Mouse (Mus musculus): ENCODE data around the gene Babam2. TPM values are rescaled to one million over a fixed set of nuclear protein-coding genes. Genes with fewer than 3 reads are reported as not detected.

The Babam2 gene
- polyA plus RNA-seq, 1 experiment from 2014 or later: 78.7 TPM

DNA sequence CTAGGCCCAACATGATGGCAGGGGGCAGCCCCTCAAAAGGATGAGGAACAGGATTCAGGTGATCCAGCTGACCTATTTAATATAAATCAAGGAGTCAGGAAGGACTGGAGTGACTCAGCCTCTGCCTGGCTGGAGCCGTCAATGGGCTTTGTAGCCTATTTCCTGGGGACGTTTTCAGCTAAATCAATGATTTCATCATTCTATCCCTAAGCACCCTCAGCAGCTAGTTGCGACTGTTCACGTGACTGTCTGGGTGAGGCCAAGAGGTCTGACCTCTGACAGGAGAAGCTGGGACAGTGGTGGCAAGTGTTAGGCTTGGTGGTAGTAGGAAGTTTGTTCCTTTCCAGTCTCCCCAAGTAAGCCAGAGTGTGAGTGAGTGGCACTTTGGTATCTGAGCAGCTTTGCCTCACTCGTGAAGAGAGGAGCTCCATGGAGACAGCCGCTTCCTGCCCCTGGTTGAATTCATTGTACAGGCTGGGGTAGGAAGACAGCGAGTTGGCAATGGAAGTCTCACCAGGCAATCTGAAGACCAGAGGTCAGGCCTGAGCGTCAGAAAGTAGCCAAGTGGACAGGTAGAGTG, 337.1 kb downstream of the Babam2 start:
- Histone ChIP-seq H3K4me3 (replicated peaks) (no peak overlapping the region), H3K9ac (no peak overlapping the region), H3K27me3 (replicated peaks) (no peaks in the 10 kb centered on the region), H3K4me2 (replicated peaks) (no peak overlapping the region), H3K36me3 (no peaks in the 10 kb centered on the region), H3K9me3 (no peaks in the 10 kb centered on the region), H3K4me1 (replicated peaks) (0 out of 2 replicates have a peak, but pooled peaks cover 5% of the 10 kb centered on the region), H3K27ac (no peak overlapping the region)
- no peak for ATAC-seq
- 83% methylated on average over 8 of the region's 8 CpGs for WGBS

DNA sequence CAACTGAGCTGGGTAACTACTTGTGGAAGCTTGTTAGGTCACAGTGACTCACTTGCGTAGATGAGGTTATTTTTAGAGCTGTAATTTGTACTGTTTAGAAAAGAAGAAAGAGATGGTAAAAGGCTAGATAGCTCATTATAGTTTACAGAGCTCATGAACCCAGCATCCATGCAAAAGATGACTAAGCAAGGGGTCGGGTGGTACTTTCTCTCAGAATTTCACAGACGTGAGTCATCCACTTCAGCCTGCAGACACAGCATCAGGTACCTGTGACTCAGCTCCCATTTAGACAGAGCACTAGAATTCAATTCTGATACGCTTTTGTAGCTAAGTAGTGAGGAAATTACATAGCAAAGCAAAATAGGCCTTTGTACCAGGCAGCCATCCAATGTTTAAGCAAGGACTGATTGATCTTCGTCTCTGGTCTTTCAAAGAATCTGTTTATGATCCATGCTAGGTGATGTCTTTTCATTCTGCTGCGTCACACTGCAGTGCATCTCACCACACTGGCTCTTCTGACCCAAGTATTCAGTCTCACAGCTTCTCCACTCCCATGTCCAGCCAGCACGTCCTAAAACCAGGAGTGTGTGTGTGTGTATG, 338.3 kb downstream of the Babam2 start:
- no peak overlapping the region for H3K27ac ChIP-seq
- H3K9ac ChIP-seq: no peak overlapping the region
- no peak overlapping the region for H3K4me3 ChIP-seq (replicated peaks)
- 0 out of 2 replicates have a peak, but pooled peaks cover 5% of the 10 kb centered on the region for H3K4me1 ChIP-seq (replicated peaks)
- H3K9me3 ChIP-seq: no peaks in the 10 kb centered on the region
- no peaks in the 10 kb centered on the region for H3K27me3 ChIP-seq (replicated peaks)
- no peak overlapping the region for H3K4me2 ChIP-seq (replicated peaks)
- 45% methylated on average over 7 of the region's 7 CpGs for WGBS
- 0 out of 2 replicates have a peak, but pooled peaks have one; percentile 37 for ATAC-seq
- H3K36me3 ChIP-seq: no peaks in the 10 kb centered on the region

DNA sequence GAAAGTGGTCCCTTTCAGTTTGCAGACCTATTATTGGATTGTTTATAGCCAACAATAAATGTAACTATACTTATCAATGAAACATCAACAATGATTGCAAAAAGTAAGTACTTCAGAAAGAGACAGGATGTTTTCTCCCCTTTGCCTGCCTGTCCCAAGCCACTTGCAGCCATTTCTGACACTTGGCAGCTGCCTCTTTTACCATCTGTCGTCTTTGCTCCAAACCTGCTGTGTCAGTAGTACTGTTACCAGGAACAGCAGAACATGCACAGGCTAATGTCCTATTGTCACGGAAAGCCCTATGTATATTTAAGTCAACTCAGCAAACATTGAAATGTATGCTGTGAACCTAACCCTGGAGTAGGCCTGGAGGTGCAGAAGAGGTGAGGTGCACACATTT, 339.4 kb downstream of the Babam2 start:
- H3K4me1 ChIP-seq (replicated peaks): 0 out of 2 replicates have a peak, but pooled peaks cover 2% of the 10 kb centered on the region
- 51% methylated on average over 2 of the region's 2 CpGs for WGBS
- H3K27me3 ChIP-seq (replicated peaks): no peaks in the 10 kb centered on the region
- H3K4me2 ChIP-seq (replicated peaks): no peak overlapping the region
- no peak overlapping the region for H3K27ac ChIP-seq
- no peak overlapping the region for H3K4me3 ChIP-seq (replicated peaks)
- ATAC-seq: no peak
- H3K9me3 ChIP-seq: no peaks in the 10 kb centered on the region
- H3K9ac ChIP-seq: no peak overlapping the region
- no peaks in the 10 kb centered on the region for H3K36me3 ChIP-seq

DNA sequence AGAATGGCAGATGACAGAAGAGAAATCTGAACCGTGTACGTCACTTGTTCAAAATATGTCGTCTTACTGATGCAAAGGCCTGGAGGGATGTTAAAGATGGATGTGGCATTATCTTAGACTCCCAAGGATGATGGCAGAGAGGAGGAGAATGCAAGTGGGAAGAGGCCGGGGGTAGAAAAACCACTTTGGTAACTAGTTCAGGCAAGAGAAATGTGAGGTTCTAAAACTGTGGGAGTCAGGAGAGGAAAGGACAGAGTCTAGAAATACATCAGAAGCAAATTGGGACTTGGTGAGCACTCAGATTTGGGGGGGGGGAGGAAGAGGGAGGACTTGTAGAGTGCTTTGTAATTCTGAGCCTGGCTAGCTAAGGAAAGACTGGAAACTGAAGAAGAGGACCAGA, 340.1 kb downstream of the Babam2 start:
- WGBS: 94% methylated on average over 4 of the region's 4 CpGs
- no peak overlapping the region for H3K9ac ChIP-seq
- H3K4me3 ChIP-seq (replicated peaks): no peak overlapping the region
- H3K4me2 ChIP-seq (replicated peaks): no peak overlapping the region
- H3K27me3 ChIP-seq (replicated peaks): no peaks in the 10 kb centered on the region
- H3K36me3 ChIP-seq: no peaks in the 10 kb centered on the region
- no peaks in the 10 kb centered on the region for H3K9me3 ChIP-seq
- H3K4me1 ChIP-seq (replicated peaks): 0 out of 2 replicates have a peak, but pooled peaks cover 2% of the 10 kb centered on the region
- H3K27ac ChIP-seq: no peak overlapping the region
- ATAC-seq: no peak

DNA sequence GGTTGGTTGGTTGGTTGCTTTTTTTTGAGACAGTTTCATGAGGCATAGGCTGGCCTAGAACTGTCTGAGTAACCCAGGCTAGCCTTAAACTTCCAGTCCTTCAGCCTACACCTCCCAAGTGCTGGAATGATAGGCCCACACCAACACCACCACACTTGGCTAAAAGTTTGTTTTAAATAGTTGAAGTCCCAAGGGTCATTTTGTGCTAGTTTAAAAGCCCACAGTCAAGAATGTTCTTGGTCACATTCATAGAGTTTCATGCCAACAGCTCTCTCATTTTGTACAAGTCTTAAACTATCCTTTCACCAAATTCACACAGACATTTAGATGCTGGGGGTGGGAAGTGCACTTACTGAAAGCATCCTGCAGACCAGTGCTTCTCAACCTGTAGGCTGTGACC, 341.5 kb downstream of the Babam2 start:
- ATAC-seq: no peak
- Histone ChIP-seq H3K4me1 (replicated peaks) (peaks cover 8% of the 10 kb centered on the region), H3K27me3 (replicated peaks) (no peaks in the 10 kb centered on the region), H3K4me2 (replicated peaks) (no peak overlapping the region), H3K9ac (no peak overlapping the region), H3K27ac (no peak overlapping the region), H3K9me3 (no peaks in the 10 kb centered on the region), H3K4me3 (replicated peaks) (no peak overlapping the region), H3K36me3 (no peaks in the 10 kb centered on the region)

DNA sequence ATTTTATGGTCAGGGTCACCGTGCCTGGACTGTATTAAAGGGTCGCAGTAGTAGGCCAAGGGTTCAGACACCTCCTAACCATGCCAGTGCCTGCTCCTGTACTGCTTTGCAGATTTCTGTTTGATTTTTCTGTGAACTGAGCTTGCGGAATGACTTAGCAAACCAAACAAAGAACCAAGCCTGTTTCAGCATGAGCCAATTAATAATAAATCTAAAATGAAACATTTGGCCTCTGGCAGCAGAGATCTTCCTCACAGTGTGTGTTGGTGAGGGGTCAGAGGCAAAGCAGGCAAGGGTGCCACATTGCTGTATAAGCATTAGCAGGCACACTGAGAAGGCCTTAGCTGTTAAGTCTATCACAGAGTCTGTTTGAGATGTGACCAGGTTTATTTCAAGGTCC, 342.0 kb downstream of the Babam2 start:
- H3K9ac ChIP-seq: no peak overlapping the region
- H3K36me3 ChIP-seq: no peaks in the 10 kb centered on the region
- H3K27me3 ChIP-seq (replicated peaks): no peaks in the 10 kb centered on the region
- no peak overlapping the region for H3K4me2 ChIP-seq (replicated peaks)
- H3K4me3 ChIP-seq (replicated peaks): no peak overlapping the region
- no peak for ATAC-seq
- H3K4me1 ChIP-seq (replicated peaks): peaks cover 9% of the 10 kb centered on the region
- H3K27ac ChIP-seq: no peak overlapping the region
- 72% methylated on average over 3 of the region's 3 CpGs for WGBS
- no peaks in the 10 kb centered on the region for H3K9me3 ChIP-seq

DNA sequence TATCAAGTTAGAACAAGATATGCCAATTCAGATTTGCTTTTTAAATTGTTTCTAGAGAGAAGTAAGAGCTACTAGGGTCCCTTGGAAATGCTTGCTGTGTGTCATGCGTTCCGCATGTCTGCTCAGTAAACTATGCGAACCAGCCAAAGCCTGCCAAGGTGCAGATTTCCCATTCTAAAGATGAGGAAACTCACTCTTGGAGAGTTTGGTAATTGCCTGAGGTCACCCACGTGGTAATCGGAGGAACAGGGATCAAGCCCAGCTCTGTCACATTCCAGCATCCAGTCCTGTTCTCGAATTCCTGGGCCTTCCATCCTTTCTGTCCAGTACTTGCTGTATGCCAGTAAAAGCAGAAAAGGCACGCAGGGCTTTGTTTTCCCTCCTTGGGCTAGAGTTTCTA, 345.7 kb downstream of the Babam2 start:
- no peak overlapping the region for H3K9ac ChIP-seq
- no peaks in the 10 kb centered on the region for H3K36me3 ChIP-seq
- WGBS: 75% methylated on average over 7 of the region's 7 CpGs
- peaks cover 7% of the 10 kb centered on the region for H3K4me1 ChIP-seq (replicated peaks)
- no peaks in the 10 kb centered on the region for H3K27me3 ChIP-seq (replicated peaks)
- no peak for ATAC-seq
- no peaks in the 10 kb centered on the region for H3K9me3 ChIP-seq
- H3K4me3 ChIP-seq (replicated peaks): no peak overlapping the region
- H3K4me2 ChIP-seq (replicated peaks): no peak overlapping the region
- H3K27ac ChIP-seq: no peak overlapping the region

DNA sequence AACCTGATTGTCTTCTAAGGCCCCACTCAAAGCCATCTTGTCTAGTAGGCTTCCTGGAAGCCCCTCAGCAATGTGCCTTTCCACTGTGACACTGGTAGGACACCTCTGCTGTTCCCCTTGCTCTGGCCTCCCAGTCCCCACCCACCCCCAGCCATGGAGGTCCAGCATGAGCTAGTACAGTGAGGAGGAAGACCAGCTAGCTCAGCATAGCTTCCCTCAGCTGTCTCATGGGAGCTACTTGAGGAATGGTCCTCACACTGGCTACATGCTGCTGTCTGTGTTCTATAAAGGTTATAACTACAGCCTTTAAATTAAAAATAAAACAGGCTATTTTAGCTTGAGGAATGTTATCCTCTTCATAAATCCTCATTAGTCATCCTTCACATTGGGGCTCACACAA, 346.5 kb downstream of the Babam2 start:
- Histone ChIP-seq H3K27ac (no peak overlapping the region), H3K4me3 (replicated peaks) (no peak overlapping the region), H3K27me3 (replicated peaks) (no peaks in the 10 kb centered on the region), H3K9ac (no peak overlapping the region), H3K4me2 (replicated peaks) (no peak overlapping the region), H3K36me3 (no peaks in the 10 kb centered on the region), H3K9me3 (no peaks in the 10 kb centered on the region), H3K4me1 (replicated peaks) (peaks cover 7% of the 10 kb centered on the region)
- ATAC-seq: no peak

DNA sequence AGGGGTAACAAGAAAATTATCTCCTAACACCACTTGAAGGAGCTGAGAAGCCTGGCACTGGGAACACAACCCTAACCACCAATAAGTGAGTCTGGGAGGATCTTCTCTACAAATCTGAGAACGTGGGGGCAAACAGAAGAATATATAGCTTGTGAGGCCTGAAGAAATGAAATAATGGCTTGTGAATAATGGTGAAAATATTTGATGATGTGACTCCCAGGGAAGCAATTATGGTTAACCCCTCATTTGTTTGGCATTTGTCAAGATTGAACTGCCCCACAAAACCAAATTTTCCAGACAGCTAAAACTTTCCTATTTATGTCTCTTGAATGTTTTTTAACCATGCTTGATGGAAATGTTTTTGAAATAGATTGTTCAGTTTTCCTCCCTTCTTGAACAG, 354.4 kb downstream of the Babam2 start:
- WGBS: 61% methylated on average over 1 of the region's 1 CpGs
- Histone ChIP-seq H3K27ac (no peak overlapping the region), H3K36me3 (no peaks in the 10 kb centered on the region), H3K4me2 (replicated peaks) (no peak overlapping the region), H3K9ac (no peak overlapping the region), H3K9me3 (no peaks in the 10 kb centered on the region), H3K4me3 (replicated peaks) (no peak overlapping the region), H3K27me3 (replicated peaks) (no peaks in the 10 kb centered on the region), H3K4me1 (replicated peaks) (0 out of 2 replicates have a peak, but pooled peaks cover 3% of the 10 kb centered on the region)
- no peak for ATAC-seq

DNA sequence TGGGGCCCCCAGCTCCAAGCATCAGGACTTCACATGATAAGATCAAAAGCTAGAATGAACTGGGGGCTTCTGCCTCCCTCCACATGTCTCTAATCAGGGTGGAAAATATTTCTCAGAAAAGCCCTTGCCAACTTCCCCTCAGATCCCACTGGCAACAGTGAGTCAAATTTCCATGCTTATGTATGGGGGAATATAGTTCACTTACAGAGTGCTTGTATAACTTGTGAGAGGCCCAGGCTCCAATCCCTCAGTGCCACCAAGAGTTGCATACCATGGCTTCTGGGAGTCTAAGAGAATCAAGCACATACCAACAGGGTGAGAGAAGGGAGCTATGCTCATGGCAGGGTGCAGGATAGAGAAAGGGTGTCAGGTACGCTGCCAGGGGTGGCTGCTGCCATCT, 355.0 kb downstream of the Babam2 start:
- no peak overlapping the region for H3K4me3 ChIP-seq (replicated peaks)
- H3K9ac ChIP-seq: no peak overlapping the region
- H3K36me3 ChIP-seq: no peaks in the 10 kb centered on the region
- no peak overlapping the region for H3K27ac ChIP-seq
- H3K4me2 ChIP-seq (replicated peaks): no peak overlapping the region
- H3K27me3 ChIP-seq (replicated peaks): no peaks in the 10 kb centered on the region
- ATAC-seq: no peak
- WGBS: 96% methylated on average over 1 of the region's 1 CpGs
- H3K4me1 ChIP-seq (replicated peaks): 0 out of 2 replicates have a peak, but pooled peaks cover 3% of the 10 kb centered on the region
- H3K9me3 ChIP-seq: no peaks in the 10 kb centered on the region

DNA sequence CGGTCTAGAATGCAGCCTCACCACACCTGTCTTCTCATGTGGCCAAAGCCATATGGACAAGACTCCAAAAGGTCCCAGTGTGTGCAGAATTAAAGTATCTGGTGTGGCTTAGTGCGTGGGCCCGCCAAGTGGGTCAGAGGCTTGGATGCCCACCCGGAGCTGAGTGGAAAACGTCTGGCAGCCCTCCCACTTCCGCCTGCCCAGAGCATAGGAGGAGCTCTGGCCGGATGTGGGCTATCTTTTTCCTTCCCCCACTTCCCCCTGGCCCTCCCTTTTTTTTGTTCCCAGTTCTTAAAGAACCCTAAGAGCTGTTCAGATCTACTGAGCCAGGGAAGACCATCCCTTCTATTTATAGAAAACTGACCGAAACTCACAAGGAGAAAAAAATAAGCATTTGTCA, 356.0 kb downstream of the Babam2 start:
- no peaks in the 10 kb centered on the region for H3K27me3 ChIP-seq (replicated peaks)
- peaks cover 9% of the 10 kb centered on the region; the same call in 1 of the 2 replicates for H3K4me1 ChIP-seq (replicated peaks)
- no peak overlapping the region for H3K4me2 ChIP-seq (replicated peaks)
- H3K27ac ChIP-seq: no peak overlapping the region
- no peak for ATAC-seq
- no peaks in the 10 kb centered on the region for H3K9me3 ChIP-seq
- no peak overlapping the region for H3K4me3 ChIP-seq (replicated peaks)
- H3K9ac ChIP-seq: no peak overlapping the region
- no peaks in the 10 kb centered on the region for H3K36me3 ChIP-seq
- 74% methylated on average over 8 of the region's 8 CpGs for WGBS

DNA sequence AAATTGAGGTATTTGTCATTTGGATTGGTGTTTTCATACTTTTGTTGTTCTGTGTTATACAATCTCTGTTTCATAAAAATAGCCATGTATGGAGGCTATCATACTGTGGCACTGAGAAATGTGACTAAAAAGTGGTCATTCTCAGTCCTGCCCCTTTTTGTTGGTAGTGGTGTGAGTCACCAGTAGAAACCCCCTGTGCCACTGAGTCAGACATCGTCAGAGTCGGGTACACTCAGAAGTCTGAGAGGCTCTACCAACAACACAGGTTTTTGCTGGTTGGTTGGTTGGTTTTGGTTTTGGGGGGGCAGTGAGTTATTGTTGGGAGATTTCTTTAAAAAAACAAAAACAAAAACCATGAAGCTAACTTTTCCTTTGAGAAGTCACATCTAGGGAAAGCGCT, 358.2 kb downstream of the Babam2 start:
- peaks cover 14% of the 10 kb centered on the region for H3K4me1 ChIP-seq (replicated peaks)
- H3K27ac ChIP-seq: no peak overlapping the region
- H3K4me3 ChIP-seq (replicated peaks): no peak overlapping the region
- 79% methylated on average over 3 of the region's 3 CpGs for WGBS
- no peak overlapping the region for H3K9ac ChIP-seq
- no peaks in the 10 kb centered on the region for H3K9me3 ChIP-seq
- no peak for ATAC-seq
- no peaks in the 10 kb centered on the region for H3K36me3 ChIP-seq
- H3K4me2 ChIP-seq (replicated peaks): no peak overlapping the region
- no peaks in the 10 kb centered on the region for H3K27me3 ChIP-seq (replicated peaks)

DNA sequence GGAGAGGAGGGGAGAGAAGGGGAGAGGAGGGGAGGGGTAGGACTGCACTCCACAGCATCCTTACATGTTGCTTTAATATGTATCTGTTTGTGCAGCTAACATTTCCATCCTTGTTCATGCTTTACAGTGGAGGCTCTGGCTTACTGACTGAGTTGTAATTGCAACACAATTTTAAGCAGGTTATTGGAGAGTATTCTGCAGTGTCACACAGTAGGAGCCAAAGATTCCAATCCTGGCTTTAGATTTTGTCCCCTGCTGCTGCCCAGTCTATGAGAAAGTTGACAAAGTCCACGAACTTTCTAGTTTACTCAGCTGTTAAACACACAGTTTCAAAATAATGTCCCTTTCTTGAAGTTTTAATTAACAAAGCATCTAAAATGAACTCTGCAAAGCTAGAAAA, 358.6 kb downstream of the Babam2 start:
- H3K9ac ChIP-seq: no peak overlapping the region

More for the DNA sequence above, 358.6 kb downstream of the Babam2 start:
- Histone ChIP-seq H3K4me3 (replicated peaks) (no peak overlapping the region), H3K4me2 (replicated peaks) (no peak overlapping the region), H3K4me1 (replicated peaks) (peaks cover 14% of the 10 kb centered on the region), H3K27ac (no peak overlapping the region), H3K9me3 (no peaks in the 10 kb centered on the region), H3K36me3 (no peaks in the 10 kb centered on the region), H3K27me3 (replicated peaks) (no peaks in the 10 kb centered on the region)
- no peak for ATAC-seq
- 46% methylated on average over 1 of the region's 1 CpGs for WGBS

Measured in intestine, embryonic 15.5 days (tissue).